Comparison of ENCODE assay signal across 8 mouse cellular contexts in the genomic region with DNA sequence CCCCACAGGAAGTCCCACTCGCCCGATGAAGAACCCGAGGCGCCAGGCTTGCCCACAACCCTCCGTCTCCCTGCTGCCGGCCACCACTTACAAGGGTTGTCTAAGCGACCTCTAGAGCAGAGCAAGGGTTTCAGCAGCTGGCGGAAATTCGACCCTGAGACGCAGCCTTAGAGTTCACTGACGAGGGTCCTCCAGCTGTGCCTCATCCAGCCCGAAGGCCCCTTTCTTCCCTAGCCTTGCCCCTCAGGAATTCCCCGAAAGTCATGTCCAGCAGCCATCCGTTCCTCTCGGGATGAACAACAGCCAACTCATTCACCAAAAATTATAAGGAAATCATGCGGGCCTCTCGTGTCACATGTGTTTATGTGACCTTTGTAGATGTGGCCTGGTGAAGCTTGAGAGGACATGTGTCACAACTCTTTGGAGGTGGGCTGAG. TPM values are rescaled to one million over a fixed set of nuclear protein-coding genes. Genes with fewer than 3 reads are reported as not detected.
A peak's percentile ranks its signal among the peaks of the same experiment; 100 is the strongest.
DNase-seq lines count a peak whose midpoint lies in the region; ATAC-seq and TF ChIP-seq lines count a peak whose summit lies in the region.

No protein-coding gene starts in this region.

- no peak for DNase-seq in left cerebral cortex, adult 2 months (ENCODE audit: extremely low spot score in 1 of 2, low spot score in 2 of 2)
- no peak for DNase-seq in left cerebral cortex, adult 18-20 months (ENCODE audit: low spot score in 2 of 2)
- DNase-seq in midbrain, postnatal 0 days (ENCODE audit: low spot score), result no peak
- no peak for DNase-seq in spleen, postnatal 36 days (ENCODE audit: low spot score in 2 of 2)
- no peak for DNase-seq in layer of hippocampus, adult 8-10 months (ENCODE audit: low spot score in 2 of 2)
- DNase-seq in gastrocnemius, postnatal 10 days, result no peak

- H3K36me3 ChIP-seq in intestine, postnatal 0 days (ENCODE audit: control insufficient read depth, insufficient read depth), result no peaks in the 10 kb centered on the region
- H3K36me3 ChIP-seq in midbrain, postnatal 0 days (ENCODE audit: insufficient read depth, low read length), result no peaks in the 10 kb centered on the region

- H3K9me3 ChIP-seq in intestine, postnatal 0 days (ENCODE audit: control insufficient read depth), result no peaks in the 10 kb centered on the region
- no peaks in the 10 kb centered on the region for H3K9me3 ChIP-seq in midbrain, postnatal 0 days (ENCODE audit: low read length)

- intact Hi-C loops in left cerebral cortex, adult 2 months (cut with DNase I), result no loop called here

- 8% methylated on average over 17 of the region's 17 CpGs for WGBS in intestine, postnatal 0 days
- 15% methylated on average over 17 of the region's 17 CpGs for WGBS in midbrain, postnatal 0 days

- H3K4me3 ChIP-seq in left cerebral cortex, adult 2 months, result peak overlapping the region; percentile 97
- H3K4me3 ChIP-seq in embryonic fibroblast, embryonic 13.5 days (ENCODE audit: insufficient read depth, low read length), result peak overlapping the region; percentile 24
- peak overlapping the region; percentile 93 for H3K4me3 ChIP-seq in intestine, postnatal 0 days (ENCODE audit: low read depth, low read length)
- H3K4me3 ChIP-seq in midbrain, postnatal 0 days (ENCODE audit: low read depth, low read length), result peak overlapping the region; percentile 97

- TF ChIP-seq POLR2A in embryonic fibroblast, embryonic 13.5 days (IDR thresholded peaks at IDR 0.05; ENCODE audit: low read depth, low read length), result no peak

- no peak overlapping the region for H3K27ac ChIP-seq in left cerebral cortex, adult 2 months
- H3K27ac ChIP-seq in embryonic fibroblast, embryonic 13.5 days (ENCODE audit: insufficient read depth, low read length), result peak overlapping the region; percentile 41; the same call in 1 of the 2 replicates
- peak overlapping the region; percentile 75 for H3K27ac ChIP-seq in intestine, postnatal 0 days (ENCODE audit: low read depth, low read length)
- H3K27ac ChIP-seq in midbrain, postnatal 0 days (ENCODE audit: low read depth, low read length), result no peak overlapping the region

- TF ChIP-seq CTCF in left cerebral cortex, adult 2 months (IDR thresholded peaks at IDR 0.05), result no peak
- TF ChIP-seq CTCF in embryonic fibroblast, embryonic 13.5 days (IDR thresholded peaks at IDR 0.05; ENCODE audit: borderline replicate concordance, insufficient read depth, low read length), result no peak
- peak; percentile 18; the same call in 1 of the 2 replicates for TF ChIP-seq CTCF in intestine, postnatal 0 days (IDR thresholded peaks at IDR 0.05; ENCODE audit: low read depth)
- TF ChIP-seq CTCF in midbrain, postnatal 0 days (IDR thresholded peaks at IDR 0.05), result no peak

- no peaks in the 10 kb centered on the region for H3K27me3 ChIP-seq in intestine, postnatal 0 days (replicated peaks; ENCODE audit: control insufficient read depth, insufficient read depth, low read length)
- H3K27me3 ChIP-seq in midbrain, postnatal 0 days (ENCODE audit: insufficient read depth, low read length), result no peaks in the 10 kb centered on the region

- H3K9ac ChIP-seq in intestine, postnatal 0 days (ENCODE audit: low read depth, low read length), result peak overlapping the region; percentile 83; the same call in 1 of the 2 replicates
- no peak overlapping the region for H3K9ac ChIP-seq in midbrain, postnatal 0 days (replicated peaks; ENCODE audit: low read length, poor library complexity, severe bottlenecking)

- ATAC-seq in intestine, postnatal 0 days, result peak; percentile 44
- 0 out of 2 replicates have a peak, but pooled peaks have one; percentile 33 for ATAC-seq in midbrain, postnatal 0 days (ENCODE audit: low FRiP score)

- no peaks in the 10 kb centered on the region for H3K4me1 ChIP-seq in embryonic fibroblast, embryonic 13.5 days (ENCODE audit: control insufficient read depth, insufficient read depth, low read length)
- no peaks in the 10 kb centered on the region for H3K4me1 ChIP-seq in intestine, postnatal 0 days (replicated peaks; ENCODE audit: control insufficient read depth, insufficient read depth, low read length)
- no peaks in the 10 kb centered on the region; the same call in 1 of the 2 replicates for H3K4me1 ChIP-seq in midbrain, postnatal 0 days (ENCODE audit: insufficient read depth, low read length)

- peak overlapping the region; percentile 77 for H3K4me2 ChIP-seq in intestine, postnatal 0 days (replicated peaks; ENCODE audit: low read depth)
- peak overlapping the region; percentile 87 for H3K4me2 ChIP-seq in midbrain, postnatal 0 days (ENCODE audit: low read depth, low read length, poor library complexity, severe bottlenecking)

RNA-seq across cellular contexts. Expression of gene Ern1, which starts 0.5 kb away (rescaled TPM):
- 10 to 100 TPM; 10.4 to 11.3 TPM for total RNA-seq in left cerebral cortex, adult 2 months (2021)
- 1 to 10 TPM; 9.2 to 9.3 TPM for total RNA-seq in left cerebral cortex, adult 18-20 months (2021)
- 9.3 and 10.9 TPM in 2 replicates for polyA plus RNA-seq in embryonic fibroblast, embryonic 13.5 days (2011; ENCODE audit: insufficient read length, low read depth, missing spikeins)
- 1.6 and 2.9 TPM in 2 replicates for polyA plus RNA-seq in intestine, postnatal 0 days (2015; fragmentation: Nextera tagmentation; extraction: Ambion mirVana)
- total RNA-seq in midbrain, postnatal 0 days (2014; rRNA removed), result 10.1 and 10.3 TPM in 2 replicates
- polyA plus RNA-seq in midbrain, postnatal 0 days (2015; fragmentation: Nextera tagmentation; extraction: Ambion mirVana), result 2.2 and 3.7 TPM in 2 replicates
- total RNA-seq in layer of hippocampus, adult 8-10 months (2022), result 10 to 100 TPM; 10.4 to 12.4 (median 11.4) TPM
- 1 to 10 TPM; 5.0 to 7.5 TPM for total RNA-seq in gastrocnemius, postnatal 10 days (2021)

Comparison
In these comparisons a context has a peak if more than half of its experiments do, and no peak if none do; other contexts are left out.
1. H3K27ac ChIP-seq: peak in embryonic fibroblast, embryonic 13.5 days (single experiment) and intestine, postnatal 0 days (single experiment); none in left cerebral cortex, adult 2 months (single experiment) and midbrain, postnatal 0 days (single experiment).
2. H3K4me3 ChIP-seq: peak in every context shown above with its lines; median percentile 97 in left cerebral cortex, adult 2 months; 97 in midbrain, postnatal 0 days; 93 in intestine, postnatal 0 days; 24 in embryonic fibroblast, embryonic 13.5 days.